Mouse (Mus musculus) gonadal fat pad, adult 2 months (tissue): ENCODE results near the gene Atg5. TPM values are rescaled to one million over a fixed set of nuclear protein-coding genes. Genes with fewer than 3 reads are reported as not detected.

ENCODE experiments used
- DNase-seq: peaks from one replicate; pipeline ENCODE4 v3.0.0-alpha.2; 2012; ENCODE audit warnings: low read depth
- polyA plus RNA-seq: library from polyadenylated mRNA; depleted of rRNA; stranded (reverse); fragments of >200 nt; gene quantifications from 2 replicates; pipeline ENCODE4 v1.2.3, GENCODE M21; 2012; rRNA removed

Gene Atg5
- polyA plus RNA-seq, 1 experiment = 13.9 TPM

- DNase-seq = no peak
These were observed 117.1 kb downstream of the Atg5 start for GRCm38 (mm10) chr10:44385227-44385626.

GRCm38 (mm10) chr10:44388706-44389233, 120.6 kb downstream of the Atg5 start:
- no peak for DNase-seq

- DNase-seq = no peak
These were observed 122.1 kb downstream of the Atg5 start for GRCm38 (mm10) chr10:44390286-44390685.

- no peak for DNase-seq
These were observed 123.5 kb downstream of the Atg5 start for GRCm38 (mm10) chr10:44391509-44392290.

- no peak for DNase-seq
These were observed 124.7 kb downstream of the Atg5 start for GRCm38 (mm10) chr10:44392855-44393254.

- no peak for DNase-seq
These were observed 132.0 kb downstream of the Atg5 start for GRCm38 (mm10) chr10:44400119-44400518.

GRCm38 (mm10) chr10:44400602-44401001, 132.4 kb downstream of the Atg5 start:
- no peak for DNase-seq

- DNase-seq = no peak
These were observed 133.4 kb downstream of the Atg5 start for GRCm38 (mm10) chr10:44401600-44401999.

- no peak for DNase-seq
These were observed 135.3 kb downstream of the Atg5 start for GRCm38 (mm10) chr10:44403415-44403814.

- DNase-seq = no peak
These were observed 140.9 kb downstream of the Atg5 start for GRCm38 (mm10) chr10:44409054-44409453.

GRCm38 (mm10) chr10:44409958-44410357, 141.8 kb downstream of the Atg5 start:
- no peak for DNase-seq

Other genes starting within 250 kb of the Atg5 start
- gene Crybg1, start 119.5 kb upstream of the Atg5 start, polyA plus RNA-seq = 7.0 and 11.2 TPM in 2 replicates